Mouse (Mus musculus) G1E (cell line): Measurements from ENCODE around the gene Usp3. TPM values are rescaled to one million over a fixed set of nuclear protein-coding genes. Genes with fewer than 3 reads are reported as not detected.

Experiments used
- ATAC-seq: 2 replicates; pipeline ENCODE4 v1.8.0; 2016; ENCODE audit warnings: mild to moderate bottlenecking; ENCODE audit not compliant: insufficient number of reproducible peaks, poor library complexity, low FRiP score, severe bottlenecking; ENCODE audit errors: extremely low read depth
- DNase-seq: peaks from one replicate; pipeline ENCODE4 v3.0.0; 2012; ENCODE audit warnings: low spot score
- H3K27me3 ChIP-seq: 2 replicates; pipeline ENCODE4 v1.6.1; 2012; ENCODE audit warnings: mild to moderate bottlenecking, low read length, inconsistent platforms; ENCODE audit not compliant: insufficient read depth
- H3K36me3 ChIP-seq: replicated peaks from 2 replicates; pipeline ENCODE3; 2012; ENCODE audit warnings: mild to moderate bottlenecking, inconsistent platforms
- H3K4me1 ChIP-seq: 2 replicates; pipeline ENCODE4 v1.6.1; 2012; ENCODE audit warnings: low read depth, low read length, inconsistent platforms, mixed read lengths; ENCODE audit not compliant: insufficient read depth
- H3K4me3 ChIP-seq: 2 replicates; pipeline ENCODE4 v1.5.1; 2012; ENCODE audit warnings: low read depth, mild to moderate bottlenecking, inconsistent platforms, low read length, moderate library complexity, mixed read lengths
- H3K9me3 ChIP-seq: replicated peaks from 2 replicates; pipeline ENCODE4 v1.6.1; 2012; ENCODE audit warnings: inconsistent platforms
- CTCF ChIP-seq: IDR thresholded peaks from 2 replicates; pipeline ENCODE4 v1.5.1; 2012; ENCODE audit warnings: low read depth, low read length, inconsistent platforms, mixed read lengths
- GATA1 ChIP-seq: IDR thresholded peaks from 2 replicates; pipeline ENCODE4 v1.6.1; 2012; ENCODE audit warnings: borderline replicate concordance, low read length, inconsistent platforms, mixed read lengths
- GATA2 ChIP-seq: IDR thresholded peaks from 2 replicates; pipeline ENCODE4 v1.6.1; 2012; ENCODE audit warnings: low read depth, low read length, inconsistent platforms, borderline replicate concordance
- POLR2AphosphoS5 ChIP-seq: IDR thresholded peaks from 2 replicates; pipeline ENCODE4 v1.6.1; 2012; ENCODE audit warnings: low read depth, low read length, inconsistent platforms; ENCODE audit not compliant: insufficient replicate concordance
- TAL1 ChIP-seq: conservative IDR thresholded peaks from 2 replicates; pipeline ENCODE4 v1.6.1; 2012; ENCODE audit warnings: low read depth, low read length, inconsistent platforms, mixed read lengths
- polyA plus RNA-seq: library from polyadenylated mRNA; stranded (reverse); fragments of >175 nt; gene quantifications from 2 replicates; pipeline ENCODE4 v1.2.3, GENCODE M21; 2012
- total RNA-seq, 2 experiments: library from RNA; stranded (forward) in 1 of 2; stranded (reverse) in 1 of 2; fragments of 200-1000 nt in 1 of 2; fragments of >200 nt in 1 of 2; fragmentation: Nextera tagmentation in 1 of 2; gene quantifications; 2 replicates each; pipeline ENCODE4 v1.2.3; 2014 to 2017

The Usp3 gene
- total and polyA plus RNA-seq, 3 experiments: 12.8 to 73.9 (median 35.5) TPM

DNA sequence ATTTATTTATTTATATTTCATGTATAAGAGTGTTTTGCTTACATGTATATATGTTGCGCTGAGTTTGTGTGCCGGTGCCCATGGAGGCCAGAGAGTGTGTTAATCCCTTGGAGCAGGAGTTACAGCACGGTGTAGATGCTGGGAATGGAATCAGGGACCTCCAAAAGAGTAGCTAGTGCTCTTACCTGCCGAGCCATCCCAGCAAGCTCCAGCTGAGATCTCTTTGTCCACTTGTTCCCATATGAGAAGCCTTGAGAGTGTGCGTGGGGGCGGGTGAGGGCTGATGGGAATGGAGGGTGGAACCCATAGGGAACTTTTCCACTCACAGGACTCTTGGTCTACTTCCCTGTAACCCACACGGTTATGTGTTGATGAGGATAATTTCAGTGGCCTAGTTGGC is 21.6 kb upstream of the Usp3 start:
- peaks cover 34% of the 10 kb centered on the region for H3K27me3 ChIP-seq
- H3K4me1 ChIP-seq: peaks cover 16% of the 10 kb centered on the region
- DNase-seq (no peak), ATAC-seq (no peak)
- TF ChIP-seq GATA1: no peak
- no peak for TF ChIP-seq CTCF
- no peak for TF ChIP-seq TAL1
- no peak for TF ChIP-seq POLR2AphosphoS5
- TF ChIP-seq GATA2: no peak
- H3K9me3 ChIP-seq: 0 out of 2 replicates have a peak, but pooled peaks cover 2% of the 10 kb centered on the region
- no peaks in the 10 kb centered on the region for H3K36me3 ChIP-seq
- H3K4me3 ChIP-seq: no peak overlapping the region

DNA sequence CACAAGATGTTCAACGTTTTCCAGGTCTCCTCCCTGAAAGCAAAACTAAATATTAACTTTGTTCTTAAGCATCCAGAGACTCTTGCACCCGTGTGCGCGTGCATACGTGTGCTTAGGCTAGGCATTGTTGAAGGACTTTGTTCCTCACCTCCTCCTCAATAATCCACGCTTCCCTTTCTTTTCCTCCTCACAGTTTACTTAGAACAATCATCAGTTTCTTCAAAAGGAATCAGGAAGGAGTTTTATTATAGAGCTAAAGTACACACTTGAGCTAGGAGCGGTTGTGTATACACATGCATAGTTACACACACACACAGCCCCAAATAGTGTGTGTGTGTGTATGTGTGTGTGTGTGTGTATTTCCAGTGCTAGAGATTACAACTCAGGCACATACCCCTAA is 20.7 kb upstream of the Usp3 start:
- Histone ChIP-seq H3K4me3 (no peak overlapping the region), H3K36me3 (no peaks in the 10 kb centered on the region), H3K9me3 (0 out of 2 replicates have a peak, but pooled peaks cover 2% of the 10 kb centered on the region), H3K4me1 (peaks cover 22% of the 10 kb centered on the region), H3K27me3 (peaks cover 26% of the 10 kb centered on the region)
- TF ChIP-seq GATA2 (no peak), TAL1 (no peak), CTCF (no peak), POLR2AphosphoS5 (no peak), GATA1 (no peak)
- DNase-seq (no peak), ATAC-seq (no peak)

DNA sequence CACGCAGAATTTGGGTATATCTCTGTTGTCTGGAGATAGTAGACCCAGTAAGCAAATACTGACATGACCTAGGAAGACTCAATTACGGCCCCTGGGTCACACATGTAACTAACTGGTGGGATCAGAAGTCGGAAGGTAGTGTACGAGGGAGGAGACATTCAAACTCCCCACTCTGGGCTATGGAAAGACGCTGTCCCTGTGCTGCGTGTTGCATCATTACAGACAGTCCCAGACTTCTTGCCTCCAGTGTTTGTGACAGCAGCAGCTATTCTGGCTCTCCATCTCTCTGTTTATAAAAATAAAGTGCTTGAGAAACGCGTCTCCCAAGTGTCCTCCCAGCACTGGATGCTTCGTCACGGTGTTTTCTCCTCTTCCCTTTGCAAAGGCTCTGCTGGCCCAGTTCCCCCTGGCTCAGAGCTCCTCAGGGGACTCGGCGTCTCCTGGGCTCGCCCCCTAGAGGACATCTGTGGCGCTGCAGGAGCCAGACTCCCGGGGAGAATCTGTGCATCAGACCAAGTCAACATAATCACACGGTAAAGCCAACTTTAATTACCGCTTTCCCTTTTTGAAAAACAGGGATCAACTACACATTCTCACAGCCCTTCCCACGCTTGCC is 18.6 kb upstream of the Usp3 start:
- ATAC-seq (no peak; the same call in 1 of the 2 replicates), DNase-seq (peak; percentile 80)
- H3K36me3 ChIP-seq: no peaks in the 10 kb centered on the region
- peaks cover 24% of the 10 kb centered on the region for H3K4me1 ChIP-seq
- H3K9me3 ChIP-seq: no peaks in the 10 kb centered on the region
- TF ChIP-seq CTCF (peak; percentile 94), GATA1 (no peak), TAL1 (no peak), POLR2AphosphoS5 (no peak), GATA2 (no peak)
- H3K4me3 ChIP-seq: no peak overlapping the region
- peaks cover 11% of the 10 kb centered on the region for H3K27me3 ChIP-seq

DNA sequence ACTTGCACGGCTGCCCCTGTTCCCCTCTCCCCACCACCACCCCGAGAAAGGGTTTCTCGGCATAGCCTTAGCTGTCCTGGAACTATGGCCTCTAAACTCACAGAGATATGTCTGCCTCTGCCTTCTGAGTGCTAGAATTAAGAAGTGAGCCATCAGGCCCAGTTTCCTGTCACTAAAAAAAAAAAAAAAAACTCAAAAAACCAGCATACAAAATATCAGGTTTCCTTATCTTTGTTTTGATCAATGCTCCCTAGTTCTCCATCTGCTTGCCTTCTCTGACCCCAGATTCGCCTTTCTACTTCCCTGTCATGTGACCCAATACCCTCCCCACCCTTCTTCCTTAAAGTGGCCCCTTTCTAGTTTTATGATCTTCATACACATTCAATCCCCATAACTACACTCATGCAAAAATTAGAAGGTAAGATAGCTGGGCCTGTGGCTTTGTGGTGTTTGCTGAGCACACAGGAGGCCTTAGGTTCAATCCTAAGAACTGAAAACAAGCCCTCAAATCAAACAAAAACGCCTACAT is 15.9 kb upstream of the Usp3 start:
- Histone ChIP-seq H3K36me3 (no peaks in the 10 kb centered on the region), H3K4me1 (peaks cover 17% of the 10 kb centered on the region), H3K4me3 (no peak overlapping the region), H3K27me3 (peaks cover 26% of the 10 kb centered on the region), H3K9me3 (no peaks in the 10 kb centered on the region)
- no peak for ATAC-seq
- no peak for DNase-seq
- TF ChIP-seq POLR2AphosphoS5 (no peak), TAL1 (no peak), CTCF (no peak), GATA2 (no peak), GATA1 (no peak)

DNA sequence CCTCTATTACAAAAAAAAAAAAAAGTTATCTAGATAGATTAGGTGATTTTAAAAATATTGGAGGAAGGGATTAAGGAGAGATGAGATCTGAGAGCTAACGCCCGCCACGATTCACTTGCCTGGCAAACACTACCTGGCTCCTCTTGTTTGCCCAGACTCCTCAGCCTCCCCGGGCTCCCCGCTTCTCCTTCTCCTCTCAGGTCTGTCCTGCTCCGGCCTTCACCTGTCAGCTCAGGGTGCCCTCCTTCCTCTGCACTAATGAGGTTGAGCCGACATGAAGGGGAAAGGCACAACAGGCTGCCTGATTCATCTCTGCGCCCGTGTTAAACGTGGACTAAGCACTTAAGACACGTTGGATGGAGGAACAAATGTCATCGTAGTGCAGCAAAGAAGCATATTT is 13.9 kb upstream of the Usp3 start:
- Histone ChIP-seq H3K4me1 (peaks cover 17% of the 10 kb centered on the region), H3K36me3 (no peaks in the 10 kb centered on the region), H3K9me3 (no peaks in the 10 kb centered on the region), H3K27me3 (peaks cover 27% of the 10 kb centered on the region), H3K4me3 (no peak overlapping the region)
- TF ChIP-seq POLR2AphosphoS5 (no peak), GATA2 (no peak), TAL1 (no peak), GATA1 (no peak), CTCF (no peak)
- DNase-seq: no peak
- no peak for ATAC-seq

DNA sequence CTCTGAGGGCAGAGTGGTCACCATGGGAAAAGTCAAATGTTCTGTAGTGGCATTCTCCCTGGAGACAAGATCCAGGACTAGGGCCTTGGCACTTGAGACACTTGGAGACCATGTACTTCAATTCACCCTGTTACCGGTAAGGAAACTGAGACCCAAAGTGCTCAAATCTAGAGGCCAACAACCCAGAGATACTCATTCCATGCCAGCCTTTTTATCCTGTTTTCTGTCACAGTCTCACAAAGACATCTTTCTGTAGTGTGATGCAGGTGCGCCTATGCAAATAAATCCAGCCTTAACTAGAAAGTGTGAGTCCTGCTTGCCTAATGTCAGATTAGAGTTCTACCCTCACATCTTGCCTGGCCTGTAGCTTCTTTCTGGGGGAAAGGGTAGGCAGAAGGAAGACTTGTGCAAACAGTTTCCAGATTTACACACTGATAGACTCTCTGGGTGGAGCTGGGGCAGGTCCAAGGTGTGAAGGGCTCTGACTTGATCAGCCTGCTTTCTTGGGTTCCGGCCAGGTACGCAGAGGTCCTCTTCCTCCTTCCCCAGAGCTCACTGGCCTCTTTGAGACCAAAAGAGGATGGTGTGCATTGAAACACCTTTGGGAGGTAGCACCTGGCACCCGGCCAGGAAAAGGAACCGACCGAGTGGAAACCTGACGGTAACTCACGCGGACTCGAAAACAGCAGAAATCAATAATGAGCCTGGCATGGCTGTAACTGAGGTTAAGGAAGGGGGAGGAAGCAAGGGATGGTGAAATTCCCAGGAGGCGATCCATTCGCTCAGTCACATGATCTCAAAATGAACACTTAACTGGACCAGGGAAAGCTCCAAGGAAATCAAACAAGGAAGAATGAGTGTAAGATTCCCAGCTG is 13.2 kb upstream of the Usp3 start:
- peaks cover 13% of the 10 kb centered on the region for H3K4me1 ChIP-seq
- H3K27me3 ChIP-seq: peaks cover 27% of the 10 kb centered on the region
- no peaks in the 10 kb centered on the region for H3K36me3 ChIP-seq
- H3K4me3 ChIP-seq: no peak overlapping the region
- DNase-seq (no peak), ATAC-seq (no peak)
- no peaks in the 10 kb centered on the region for H3K9me3 ChIP-seq
- no peak for TF ChIP-seq TAL1
- no peak for TF ChIP-seq POLR2AphosphoS5
- no peak for TF ChIP-seq GATA1
- TF ChIP-seq CTCF: no peak
